Mouse (Mus musculus): ENCODE results near the gene Grik4. TPM values are rescaled to one million over a fixed set of nuclear protein-coding genes. Genes with fewer than 3 reads are reported as not detected.
A peak's percentile ranks its signal among the peaks of the same experiment; 100 is the strongest.

Grik4 gene
- polyA plus RNA-seq, 2 experiments from 2014 or later: 0.08 TPM; not detected in 1

DNA sequence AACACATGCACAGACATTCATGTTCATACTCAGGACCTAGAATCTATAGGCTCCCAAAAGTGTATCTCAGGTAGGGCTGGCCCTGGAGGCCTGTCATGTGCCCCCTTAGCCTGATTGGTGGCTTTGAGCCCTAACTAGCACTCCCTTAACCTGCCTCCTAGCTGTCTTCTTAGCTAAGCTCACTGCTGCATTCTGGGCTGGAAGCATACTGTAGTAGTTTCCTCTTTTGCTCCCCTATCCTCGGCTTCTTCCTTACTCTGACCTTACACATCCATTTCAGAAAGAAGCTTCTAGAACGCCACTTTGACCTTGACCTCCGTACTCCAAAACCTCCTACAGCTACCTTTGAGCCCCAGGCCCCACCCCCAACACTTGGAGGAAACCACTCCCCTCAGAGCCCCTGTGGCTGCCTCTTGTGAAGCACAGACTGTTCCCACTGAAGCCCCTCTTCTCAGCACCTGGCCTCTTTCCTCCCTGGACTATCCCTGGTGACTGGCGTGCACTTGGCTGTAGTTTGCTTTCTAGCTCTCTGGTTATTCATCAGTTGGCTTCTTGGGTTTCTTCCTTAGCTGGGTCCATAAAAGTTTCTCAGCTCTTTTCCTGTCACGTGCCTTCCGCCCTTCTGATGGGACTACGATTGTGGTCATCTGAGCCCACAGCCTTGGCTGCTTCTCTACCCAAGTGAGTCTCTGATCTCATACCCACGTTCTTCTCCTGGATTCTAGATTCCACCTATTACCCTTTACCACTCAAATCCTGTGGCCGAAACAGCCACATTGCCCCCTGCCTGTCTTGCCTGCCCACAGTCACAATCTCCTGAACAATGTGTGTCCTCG lies 84.1 kb downstream of the Grik4 start:
- ATAC-seq: peak; percentile 59

GRCm38 (mm10) chr9:42858998-42859690 lies 85.1 kb downstream of the Grik4 start:
- ATAC-seq: no peak

GRCm38 (mm10) chr9:42858576-42858975 lies 85.7 kb downstream of the Grik4 start:
- ATAC-seq: no peak

- ATAC-seq: no peak
Observed at GRCm38 (mm10) chr9:42857756-42858155, 86.5 kb downstream of the Grik4 start.

DNA sequence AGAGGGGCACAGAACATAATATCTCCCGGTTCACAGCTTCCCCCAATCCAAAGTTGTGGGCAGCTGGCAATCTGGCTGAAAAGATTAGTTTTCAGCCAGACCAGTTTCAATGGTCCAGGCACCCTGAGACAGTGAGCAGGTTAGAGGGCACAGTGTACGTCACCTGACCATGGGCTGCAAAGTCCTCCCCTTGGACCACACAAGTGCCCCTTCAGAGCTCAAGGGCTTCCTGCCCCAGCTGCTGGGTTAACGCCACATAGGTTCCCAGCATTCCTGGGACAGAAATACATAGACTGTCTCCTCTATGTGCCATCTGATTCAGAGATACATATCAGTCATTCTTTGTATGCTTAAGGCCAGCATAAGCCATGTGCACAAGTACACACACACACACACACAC lies 91.2 kb downstream of the Grik4 start:
- no peak for ATAC-seq

DNA sequence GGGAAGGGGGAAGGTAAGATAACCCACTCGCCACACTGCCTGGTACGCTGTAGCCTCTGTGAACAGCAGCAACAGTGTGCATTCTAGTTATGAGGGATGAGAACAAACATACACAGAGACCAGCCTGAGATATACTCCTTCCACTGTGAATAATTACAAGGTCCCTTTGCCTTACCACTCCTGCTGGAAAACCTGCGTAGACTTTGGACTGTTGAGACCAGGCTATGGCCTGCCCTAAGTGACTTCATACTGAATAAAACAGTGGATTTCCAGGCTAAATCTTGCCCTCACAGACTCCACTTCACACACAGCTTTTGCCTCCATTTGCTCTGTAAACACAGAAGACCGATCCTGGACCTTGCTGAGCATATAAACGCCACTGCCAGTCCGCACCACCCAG lies 94.2 kb downstream of the Grik4 start:
- no peak for ATAC-seq

GRCm38 (mm10) chr9:42848061-42848460 lies 96.2 kb downstream of the Grik4 start:
- ATAC-seq: no peak

DNA sequence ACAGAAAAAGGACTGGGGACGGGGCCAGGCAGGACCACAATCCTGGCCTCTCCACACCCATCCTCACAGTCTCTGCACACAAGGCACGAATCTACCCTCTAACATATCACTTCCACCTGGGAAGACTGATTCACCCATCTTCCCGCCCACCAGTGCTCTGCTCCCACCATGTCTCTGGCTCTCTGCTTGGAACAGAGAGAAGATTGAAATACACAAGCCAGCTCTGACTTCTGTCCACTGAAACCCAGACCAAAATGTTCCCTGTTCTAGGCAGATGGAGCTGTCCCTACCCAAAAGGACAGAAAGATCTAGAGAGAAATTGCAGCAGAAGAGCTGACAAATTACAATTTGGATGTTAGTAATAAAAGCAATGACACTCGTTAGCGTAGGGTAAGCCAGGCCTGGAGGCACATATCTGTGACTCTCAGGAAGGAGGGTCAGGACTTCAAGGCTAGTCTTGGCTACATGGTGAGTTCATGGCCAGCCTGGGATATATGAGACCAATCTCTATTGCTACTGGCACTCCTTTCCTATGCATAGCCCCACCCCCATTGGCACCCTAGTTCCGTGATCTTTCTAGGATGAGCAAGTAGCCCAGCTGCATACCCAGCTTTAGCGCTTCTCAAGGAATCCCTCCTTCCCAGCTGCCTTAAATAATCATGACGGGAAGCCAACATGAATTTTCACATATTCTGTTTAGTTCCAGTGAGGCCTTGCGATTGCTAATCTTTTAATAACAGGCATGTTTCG lies 97.4 kb downstream of the Grik4 start:
- ATAC-seq: no peak

- no peak for ATAC-seq
Observed at GRCm38 (mm10) chr9:42846139-42846538, 98.2 kb downstream of the Grik4 start.

DNA sequence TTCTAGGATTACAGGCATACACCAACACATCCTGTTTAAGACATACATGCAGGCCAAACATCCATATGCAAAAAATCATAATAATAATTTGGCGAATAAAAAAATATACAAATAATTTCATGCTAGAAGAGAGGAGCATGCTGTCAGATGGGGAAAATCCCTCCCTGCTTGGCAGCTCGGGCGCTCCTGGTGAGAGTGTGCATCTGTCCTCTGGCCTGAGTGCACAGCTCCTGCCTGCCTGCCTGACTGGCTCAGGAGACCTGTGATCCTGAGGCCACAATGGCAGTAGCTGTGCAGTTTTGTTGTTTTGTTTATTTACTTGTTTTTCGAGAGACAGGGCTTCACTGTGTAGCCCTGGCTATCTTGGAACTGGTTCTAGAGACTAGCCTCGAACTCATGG lies 100.0 kb downstream of the Grik4 start:
- ATAC-seq: no peak

GRCm38 (mm10) chr9:42838299-42838698 lies 106.0 kb downstream of the Grik4 start:
- peak; percentile 89 for ATAC-seq

- no peak for ATAC-seq
Observed at GRCm38 (mm10) chr9:42837498-42837897, 106.8 kb downstream of the Grik4 start.

DNA sequence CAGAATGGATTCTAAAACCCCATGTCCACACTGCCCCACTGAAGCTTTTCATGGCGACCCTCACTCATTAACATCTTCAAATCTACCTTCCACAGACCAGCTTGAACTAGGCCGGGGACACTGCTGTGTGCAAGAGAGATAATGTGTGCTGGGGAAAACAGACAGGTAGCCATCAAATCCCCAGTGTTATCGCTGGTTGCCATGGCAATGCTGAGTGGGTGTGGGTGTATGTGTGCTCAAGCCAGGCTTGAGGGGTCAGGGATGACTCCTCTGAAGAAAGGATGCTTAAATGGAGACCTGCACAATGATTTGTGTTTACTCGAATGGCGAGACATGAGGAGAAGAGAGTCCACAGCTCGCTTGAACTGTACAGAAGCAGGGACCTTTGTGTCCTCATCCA lies 112.7 kb downstream of the Grik4 start:
- no peak for ATAC-seq

- ATAC-seq: no peak
Observed at GRCm38 (mm10) chr9:42819247-42819646, 125.0 kb downstream of the Grik4 start.

DNA sequence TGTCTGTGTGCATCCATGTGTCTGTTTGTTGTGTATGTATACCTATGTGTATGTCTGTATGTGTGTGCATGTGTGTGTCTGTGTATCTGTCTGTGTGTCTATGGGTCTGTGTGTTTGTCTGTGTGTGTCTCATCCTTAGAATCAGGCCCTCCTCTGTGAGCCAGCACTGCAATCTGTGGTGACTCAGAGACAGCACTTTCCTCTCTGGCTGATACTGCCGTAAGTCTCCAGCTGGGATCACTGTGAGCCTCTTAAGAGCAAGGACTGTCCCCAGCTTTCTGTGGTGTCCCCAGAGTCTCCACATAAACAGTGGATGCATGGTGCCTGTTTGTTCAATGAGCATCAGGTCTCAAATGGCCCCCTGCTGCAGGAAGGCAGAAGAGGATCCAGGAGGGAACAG lies 127.5 kb downstream of the Grik4 start:
- no peak for ATAC-seq

DNA sequence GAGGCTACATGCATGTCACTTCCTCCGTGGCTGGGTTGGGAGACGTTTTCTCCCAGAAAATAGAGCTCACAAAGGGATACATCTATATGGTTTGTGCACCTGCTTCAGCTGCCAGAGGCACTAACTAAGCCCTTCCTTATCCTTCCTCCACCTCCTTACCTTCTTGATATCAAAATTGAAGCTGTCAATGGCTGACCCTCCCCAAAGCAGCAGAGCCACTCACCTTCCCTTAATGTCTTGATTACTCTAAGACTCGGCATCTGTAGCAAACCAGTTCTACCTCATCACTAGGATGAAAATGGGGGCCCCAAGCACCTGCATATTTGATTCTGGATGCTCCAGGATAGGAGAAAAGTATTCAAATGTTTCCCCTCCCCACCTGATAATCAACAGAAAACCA lies 135.1 kb downstream of the Grik4 start:
- ATAC-seq: no peak

- ATAC-seq: no peak
Observed at GRCm38 (mm10) chr9:42808394-42808793, 135.9 kb downstream of the Grik4 start.

GRCm38 (mm10) chr9:42803061-42803491 lies 141.2 kb downstream of the Grik4 start:
- ATAC-seq: no peak

GRCm38 (mm10) chr9:42801929-42802328 lies 142.4 kb downstream of the Grik4 start:
- no peak for ATAC-seq

DNA sequence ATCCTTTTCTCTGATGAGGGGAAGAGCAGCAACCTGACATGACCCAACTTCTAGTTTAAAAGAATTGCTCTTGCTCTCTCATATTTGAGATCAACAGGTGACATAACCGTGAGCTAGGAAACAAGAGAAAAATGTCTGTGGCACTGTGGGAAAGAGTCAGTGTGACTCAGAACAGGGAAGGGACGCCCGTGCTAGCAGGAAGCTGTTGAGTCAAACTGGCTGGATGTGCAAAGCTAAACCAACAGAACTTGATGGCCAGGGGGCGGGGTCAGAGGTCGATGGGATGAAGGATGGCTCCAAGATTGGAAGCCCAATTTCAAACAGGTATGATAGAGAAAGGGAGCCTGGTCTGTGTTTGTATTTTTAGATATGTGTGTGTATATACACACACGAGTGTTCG lies 144.2 kb downstream of the Grik4 start:
- no peak for ATAC-seq

DNA sequence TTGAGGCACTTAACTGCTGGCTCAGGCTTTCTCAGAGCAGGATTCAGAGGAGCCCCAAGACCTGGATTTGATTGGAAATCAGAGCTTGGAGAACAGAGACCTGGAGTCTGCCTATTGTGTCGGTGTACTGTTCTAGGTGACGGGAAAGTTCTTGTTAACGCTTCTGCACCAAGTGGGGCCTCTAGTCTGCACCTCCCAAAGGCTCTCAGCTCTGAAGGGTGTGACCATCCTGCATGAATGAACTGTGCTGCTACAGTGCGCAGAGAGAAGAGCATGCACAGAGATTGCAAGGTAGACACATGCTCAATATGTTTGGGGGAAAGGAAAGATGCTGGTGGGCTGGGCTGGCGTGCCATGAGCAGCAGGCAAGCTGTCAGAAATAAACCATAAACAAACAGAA lies 144.6 kb downstream of the Grik4 start:
- ATAC-seq: no peak

DNA sequence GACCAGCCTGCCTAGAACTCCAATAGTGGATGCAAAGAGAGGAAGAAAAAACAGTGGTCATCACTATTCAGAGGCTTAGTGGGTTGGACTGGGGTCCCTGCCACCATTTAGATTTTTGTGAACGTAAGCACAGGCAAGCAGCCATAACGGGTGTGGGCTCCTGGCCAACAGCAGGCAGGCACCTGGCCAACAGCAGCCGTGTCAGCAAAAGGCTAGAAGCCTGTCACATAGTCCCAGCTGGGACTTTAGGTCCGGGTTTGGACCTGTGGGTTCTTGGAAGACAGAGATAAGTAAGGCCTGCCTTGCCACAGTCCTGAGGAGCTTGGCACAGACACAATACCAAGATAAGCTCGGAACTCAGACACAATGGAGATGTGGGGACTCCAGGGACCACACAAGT lies 145.1 kb downstream of the Grik4 start:
- no peak for ATAC-seq

DNA sequence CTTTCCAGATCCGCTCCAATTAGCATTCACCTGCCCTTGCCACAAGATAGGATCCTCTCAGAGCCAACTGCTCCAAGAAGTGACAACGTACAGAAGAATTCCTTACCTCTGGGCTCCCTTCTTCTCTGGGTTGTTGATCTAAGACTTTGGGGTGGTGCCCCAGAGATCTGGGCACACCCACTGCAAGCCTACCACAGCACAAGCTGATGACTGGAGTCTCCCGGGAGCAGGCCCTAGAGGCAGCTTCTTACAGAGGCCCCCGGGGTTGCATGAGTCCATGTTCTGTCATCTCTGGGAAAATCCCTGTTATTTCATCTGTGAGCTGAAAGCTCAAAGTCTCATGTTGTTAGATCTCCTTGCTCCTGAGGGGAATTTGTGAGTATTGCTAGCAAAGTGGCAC lies 146.0 kb downstream of the Grik4 start:
- no peak for ATAC-seq
